Mouse (Mus musculus): ENCODE measurements around the gene Ninj2.

DNA sequence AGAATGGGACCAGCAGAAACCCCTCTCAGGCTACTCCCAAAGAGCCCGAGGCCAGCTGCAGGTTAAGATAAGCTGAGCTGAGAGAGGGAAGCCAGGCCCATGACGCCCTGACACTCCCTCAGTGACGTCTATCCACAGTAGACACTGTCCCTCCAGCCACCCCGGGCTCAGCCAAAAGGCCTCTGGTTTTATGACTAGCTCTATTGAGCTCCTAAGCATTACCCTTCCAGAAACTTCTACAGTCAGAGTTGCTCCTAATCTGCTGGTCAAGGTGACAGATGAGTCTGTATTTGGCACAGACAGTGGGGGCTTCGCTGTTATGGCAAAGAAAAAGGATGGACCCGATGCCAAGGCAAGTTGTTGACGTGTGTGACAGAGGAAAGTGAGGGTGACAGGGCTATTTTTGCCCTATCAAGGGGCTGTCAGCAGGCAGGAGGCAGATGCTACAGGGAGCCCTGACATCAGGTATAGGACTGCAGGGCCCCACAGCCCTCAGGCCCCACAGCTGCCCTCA lies 81.5 kb downstream of the Ninj2 start:
- no peak for TF ChIP-seq CTCF (IDR thresholded peaks at IDR 0.05; ENCODE audit: low read depth, low read length)
- no peak for TF ChIP-seq POLR2A (IDR thresholded peaks at IDR 0.05; ENCODE audit: borderline replicate concordance, low read depth, low read length)
